Mouse (Mus musculus) G1E (cell line): ENCODE results near the gene Sprr2i. TPM values are rescaled to one million over a fixed set of nuclear protein-coding genes. Genes with fewer than 3 reads are reported as not detected.

ENCODE experiments used
- ATAC-seq: 2 replicates; pipeline ENCODE4 v1.8.0; 2016; ENCODE audit warnings: mild to moderate bottlenecking; ENCODE audit not compliant: insufficient number of reproducible peaks, poor library complexity, low FRiP score, severe bottlenecking; ENCODE audit errors: extremely low read depth
- DNase-seq: peaks from one replicate; pipeline ENCODE4 v3.0.0; 2012; ENCODE audit warnings: low spot score
- H3K27me3 ChIP-seq: 2 replicates; pipeline ENCODE4 v1.6.1; 2012; ENCODE audit warnings: mild to moderate bottlenecking, low read length, inconsistent platforms; ENCODE audit not compliant: insufficient read depth
- H3K36me3 ChIP-seq: replicated peaks from 2 replicates; pipeline ENCODE3; 2012; ENCODE audit warnings: mild to moderate bottlenecking, inconsistent platforms
- H3K4me1 ChIP-seq: 2 replicates; pipeline ENCODE4 v1.6.1; 2012; ENCODE audit warnings: low read depth, low read length, inconsistent platforms, mixed read lengths; ENCODE audit not compliant: insufficient read depth
- H3K4me3 ChIP-seq: 2 replicates; pipeline ENCODE4 v1.5.1; 2012; ENCODE audit warnings: low read depth, mild to moderate bottlenecking, inconsistent platforms, low read length, moderate library complexity, mixed read lengths
- H3K9me3 ChIP-seq: replicated peaks from 2 replicates; pipeline ENCODE4 v1.6.1; 2012; ENCODE audit warnings: inconsistent platforms
- CTCF ChIP-seq: IDR thresholded peaks from 2 replicates; pipeline ENCODE4 v1.5.1; 2012; ENCODE audit warnings: low read depth, low read length, inconsistent platforms, mixed read lengths
- GATA1 ChIP-seq: IDR thresholded peaks from 2 replicates; pipeline ENCODE4 v1.6.1; 2012; ENCODE audit warnings: borderline replicate concordance, low read length, inconsistent platforms, mixed read lengths
- GATA2 ChIP-seq: IDR thresholded peaks from 2 replicates; pipeline ENCODE4 v1.6.1; 2012; ENCODE audit warnings: low read depth, low read length, inconsistent platforms, borderline replicate concordance
- POLR2AphosphoS5 ChIP-seq: IDR thresholded peaks from 2 replicates; pipeline ENCODE4 v1.6.1; 2012; ENCODE audit warnings: low read depth, low read length, inconsistent platforms; ENCODE audit not compliant: insufficient replicate concordance
- TAL1 ChIP-seq: conservative IDR thresholded peaks from 2 replicates; pipeline ENCODE4 v1.6.1; 2012; ENCODE audit warnings: low read depth, low read length, inconsistent platforms, mixed read lengths
- polyA plus RNA-seq: library from polyadenylated mRNA; stranded (reverse); fragments of >175 nt; gene quantifications from 2 replicates; pipeline ENCODE4 v1.2.3, GENCODE M21; 2012
- total RNA-seq, 2 experiments: library from RNA; stranded (forward) in 1 of 2; stranded (reverse) in 1 of 2; fragments of 200-1000 nt in 1 of 2; fragments of >200 nt in 1 of 2; fragmentation: Nextera tagmentation in 1 of 2; gene quantifications; 2 replicates each; pipeline ENCODE4 v1.2.3; 2014 to 2017

Sprr2i gene
- total RNA-seq (2014; fragmentation: Nextera tagmentation): not detected in 2 replicates
- total RNA-seq (2017): not detected in 2 replicates
- polyA plus RNA-seq: not detected in 2 replicates

GRCm38 (mm10) chr3:92407691-92408090 lies at the start of gene Sprr2i:
TSS of gene Sprr2i (plus strand) at chr3:92407991.
- Histone ChIP-seq H3K4me3 (no peak within 1 kb of the TSS), H3K4me1 (no peaks in the 10 kb centered on the region), H3K9me3 (peaks cover 3% of the 10 kb centered on the region), H3K27me3 (no peaks in the 10 kb centered on the region), H3K36me3 (no peaks in the 10 kb centered on the region)
- TF ChIP-seq GATA2 (no peak), TAL1 (no peak), POLR2AphosphoS5 (no peak), GATA1 (no peak), CTCF (no peak)
- no peak for DNase-seq
- no peak for ATAC-seq

- ATAC-seq: no peak
- no peaks in the 10 kb centered on the region for H3K4me1 ChIP-seq
- no peaks in the 10 kb centered on the region for H3K36me3 ChIP-seq
- no peaks in the 10 kb centered on the region for H3K27me3 ChIP-seq
- no peak for DNase-seq
- H3K4me3 ChIP-seq: no peak overlapping the region
- TF ChIP-seq TAL1: no peak
- TF ChIP-seq POLR2AphosphoS5: no peak
- TF ChIP-seq GATA1: no peak
- TF ChIP-seq CTCF: no peak
- no peak for TF ChIP-seq GATA2
- H3K9me3 ChIP-seq: no peaks in the 10 kb centered on the region
Measured at GRCm38 (mm10) chr3:92361619-92362018, 46.2 kb upstream of the Sprr2i start.

GRCm38 (mm10) chr3:92364887-92365286 lies 42.9 kb upstream of the Sprr2i start, which contains the start of gene Sprr2f:
TSS of gene Sprr2f (plus strand) at chr3:92365187.
- ATAC-seq (no peak), DNase-seq (no peak)
- H3K9me3 ChIP-seq: peaks cover 3% of the 10 kb centered on the region; the same call in 1 of the 2 replicates
- no peaks in the 10 kb centered on the region for H3K36me3 ChIP-seq
- no peak within 1 kb of the TSS for H3K4me3 ChIP-seq
- H3K4me1 ChIP-seq: no peaks in the 10 kb centered on the region
- no peak for TF ChIP-seq GATA1
- no peaks in the 10 kb centered on the region for H3K27me3 ChIP-seq

GRCm38 (mm10) chr3:92373613-92374012 lies 34.2 kb upstream of the Sprr2i start:
- H3K27me3 ChIP-seq: no peaks in the 10 kb centered on the region
- DNase-seq (no peak), ATAC-seq (no peak)
- no peak for TF ChIP-seq GATA1
- no peak for TF ChIP-seq TAL1
- no peak for TF ChIP-seq GATA2
- no peak for TF ChIP-seq POLR2AphosphoS5
- no peak for TF ChIP-seq CTCF
- H3K4me1 ChIP-seq: no peaks in the 10 kb centered on the region
- peaks cover 3% of the 10 kb centered on the region; the same call in 1 of the 2 replicates for H3K9me3 ChIP-seq
- no peaks in the 10 kb centered on the region for H3K36me3 ChIP-seq
- no peak overlapping the region for H3K4me3 ChIP-seq

GRCm38 (mm10) chr3:92385385-92385784 lies 22.4 kb upstream of the Sprr2i start, which contains the start of gene Sprr2h:
TSS of gene Sprr2h (plus strand) at chr3:92385685.
- H3K9me3 ChIP-seq: 0 out of 2 replicates have a peak, but pooled peaks cover 3% of the 10 kb centered on the region
- no peak within 1 kb of the TSS for H3K4me3 ChIP-seq
- H3K36me3 ChIP-seq: no peaks in the 10 kb centered on the region
- ATAC-seq (no peak), DNase-seq (no peak)
- no peaks in the 10 kb centered on the region for H3K4me1 ChIP-seq
- no peaks in the 10 kb centered on the region for H3K27me3 ChIP-seq
- no peak for TF ChIP-seq POLR2AphosphoS5

- no peaks in the 10 kb centered on the region for H3K4me1 ChIP-seq
- no peaks in the 10 kb centered on the region for H3K36me3 ChIP-seq
- no peaks in the 10 kb centered on the region for H3K9me3 ChIP-seq
- DNase-seq: no peak
- H3K4me3 ChIP-seq: no peak overlapping the region
- no peaks in the 10 kb centered on the region for H3K27me3 ChIP-seq
- TF ChIP-seq GATA1 (no peak), TAL1 (no peak), CTCF (no peak), GATA2 (no peak), POLR2AphosphoS5 (no peak)
- no peak for ATAC-seq
Measured at GRCm38 (mm10) chr3:92394301-92394700, 13.5 kb upstream of the Sprr2i start.

- Histone ChIP-seq H3K27me3 (no peaks in the 10 kb centered on the region), H3K4me3 (no peak within 1 kb of the TSS), H3K36me3 (no peaks in the 10 kb centered on the region), H3K9me3 (0 out of 2 replicates have a peak, but pooled peaks cover 2% of the 10 kb centered on the region), H3K4me1 (no peaks in the 10 kb centered on the region)
- TF ChIP-seq GATA2 (no peak), GATA1 (no peak), CTCF (no peak), TAL1 (no peak), POLR2AphosphoS5 (no peak)
- ATAC-seq (no peak), DNase-seq (no peak)
Measured at GRCm38 (mm10) chr3:92417782-92418181, 10.0 kb downstream of the Sprr2i start, which contains the start of gene Sprr2j-ps. TSS of gene Sprr2j-ps (plus strand) at chr3:92418082.
